Mouse (Mus musculus): ENCODE measurements around the gene Fam170b.

DNA sequence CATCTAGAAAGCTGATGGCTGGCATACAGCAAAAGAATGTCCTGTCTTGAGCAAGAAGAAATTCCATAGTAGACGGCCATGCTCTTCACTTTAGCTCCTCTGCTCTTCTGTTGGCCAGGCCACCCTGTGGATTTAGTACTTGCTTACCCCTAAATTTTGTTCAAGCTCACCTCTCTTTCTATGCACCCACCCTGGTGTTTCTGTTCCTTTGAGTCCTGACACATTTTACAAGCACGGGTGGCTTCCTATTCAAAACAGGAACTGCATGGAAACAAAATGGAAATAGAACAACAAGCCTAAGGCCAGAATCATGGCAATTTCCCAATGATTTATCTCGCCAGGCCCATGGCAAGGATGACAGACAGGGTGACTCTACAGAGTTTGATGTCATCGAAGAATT lies 10.9 kb upstream of the Fam170b start:
- TF ChIP-seq CTCF (IDR thresholded peaks at IDR 0.05 in 2 of 3, conservative IDR thresholded peaks at IDR 0.05 in 1 of 3; ENCODE audit: control insufficient read depth in 1 of 3, insufficient read depth in 1 of 3, low read depth in 2 of 3, low read length in 3 of 3, poor library complexity in 1 of 3, severe bottlenecking in 1 of 3) (no peak), POLR2A (IDR thresholded peaks at IDR 0.05; ENCODE audit: control insufficient read depth in 1 of 2, insufficient read depth in 1 of 2, low read depth in 1 of 2, low read length in 2 of 2, poor library complexity in 1 of 2) (no peak), RCOR1 (IDR thresholded peaks at IDR 0.05; ENCODE audit: low read depth, low read length) (no peak), UBTF (IDR thresholded peaks at IDR 0.05; ENCODE audit: borderline replicate concordance, insufficient read depth, low read depth, low read length) (no peak), ZC3H11A (IDR thresholded peaks at IDR 0.05; ENCODE audit: low read depth, low read length) (no peak), E2F4 (IDR thresholded peaks at IDR 0.05; ENCODE audit: borderline replicate concordance, low read depth, low read length) (no peak)

All from MEL (cell line).